Mouse (Mus musculus): Measurements from ENCODE around the gene Cabp4. TPM values are rescaled to one million over a fixed set of nuclear protein-coding genes. Genes with fewer than 3 reads are reported as not detected.

Gene Cabp4
- polyA plus RNA-seq, 1 experiment from 2014 or later, result not detected

DNA sequence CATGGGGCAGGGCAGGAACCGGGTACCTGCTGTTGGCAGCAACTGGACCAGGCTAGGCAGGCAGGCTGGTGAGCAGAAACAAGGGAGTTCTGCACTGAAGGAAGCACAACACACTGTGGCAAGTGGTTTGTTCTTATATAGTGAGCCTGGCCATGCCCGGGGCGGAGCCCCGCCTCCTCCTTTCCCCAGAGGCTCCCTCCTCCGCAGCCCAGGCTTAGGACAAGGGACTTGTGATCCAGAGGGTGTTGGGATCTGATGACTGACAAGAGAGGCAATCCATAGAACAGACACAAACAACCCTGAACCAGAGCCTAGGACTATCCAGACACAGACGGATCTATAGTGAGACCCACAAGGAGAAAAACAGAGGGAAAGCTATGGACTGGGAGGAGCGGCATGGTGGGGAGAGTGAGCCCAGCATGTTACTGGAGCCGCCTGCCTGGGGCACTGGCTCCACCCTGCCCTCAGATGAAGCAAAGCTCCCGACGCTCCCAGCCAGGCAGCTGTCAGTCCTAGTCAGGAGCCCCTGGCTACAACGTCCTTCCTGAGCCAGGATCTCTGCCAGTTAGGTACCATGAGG lies 31.6 kb upstream of the Cabp4 start, which contains the start of gene Carns1:
TSS of gene Carns1 (minus strand) at position 112 of the 580 bp plus-strand sequence.
- no peak for DNase-seq (ENCODE audit: low spot score)
- H3K27me3 ChIP-seq (ENCODE audit: insufficient read depth, poor library complexity, severe bottlenecking), result peaks cover 6% of the 10 kb centered on the region; the same call in 1 of the 2 replicates
- H3K4me3 ChIP-seq, result peak within 1 kb of the TSS; percentile 46
- peaks cover 32% of the 10 kb centered on the region for H3K4me1 ChIP-seq
- no peaks in the 10 kb centered on the region for H3K36me3 ChIP-seq
- WGBS, result 3% methylated on average over 11 of the region's 11 CpGs
- peak within 1 kb of the TSS; percentile 80 for H3K27ac ChIP-seq
- no peaks in the 10 kb centered on the region for H3K9me3 ChIP-seq

DNA sequence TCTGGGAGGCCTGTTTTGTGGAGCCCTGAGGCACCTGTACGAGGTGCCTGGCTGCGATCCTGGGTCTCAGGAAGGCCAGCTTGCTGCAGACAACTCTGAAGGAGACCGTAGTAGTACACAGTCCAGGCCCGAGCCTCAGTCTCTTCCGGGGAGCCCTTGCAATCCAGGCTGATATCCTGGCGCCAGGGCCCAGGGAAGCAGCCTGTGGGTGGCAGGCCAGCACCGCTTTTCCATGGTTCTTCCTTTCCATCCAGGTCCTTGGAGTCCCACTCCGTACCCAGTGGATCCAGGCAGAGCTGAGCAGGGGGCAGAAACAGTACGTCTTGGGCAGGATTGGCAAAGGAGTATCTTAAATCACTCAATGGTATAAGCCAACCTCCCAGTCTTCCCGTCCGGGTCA lies 29.1 kb upstream of the Cabp4 start:
- Histone ChIP-seq H3K36me3 (no peaks in the 10 kb centered on the region), H3K27ac (no peak overlapping the region), H3K27me3 (ENCODE audit: insufficient read depth, poor library complexity, severe bottlenecking) (peaks cover 8% of the 10 kb centered on the region; the same call in 1 of the 2 replicates), H3K9me3 (no peaks in the 10 kb centered on the region), H3K4me3 (no peak overlapping the region), H3K4me1 (peaks cover 38% of the 10 kb centered on the region)
- 56% methylated on average over 11 of the region's 11 CpGs for WGBS
- no peak for DNase-seq (ENCODE audit: low spot score)

DNA sequence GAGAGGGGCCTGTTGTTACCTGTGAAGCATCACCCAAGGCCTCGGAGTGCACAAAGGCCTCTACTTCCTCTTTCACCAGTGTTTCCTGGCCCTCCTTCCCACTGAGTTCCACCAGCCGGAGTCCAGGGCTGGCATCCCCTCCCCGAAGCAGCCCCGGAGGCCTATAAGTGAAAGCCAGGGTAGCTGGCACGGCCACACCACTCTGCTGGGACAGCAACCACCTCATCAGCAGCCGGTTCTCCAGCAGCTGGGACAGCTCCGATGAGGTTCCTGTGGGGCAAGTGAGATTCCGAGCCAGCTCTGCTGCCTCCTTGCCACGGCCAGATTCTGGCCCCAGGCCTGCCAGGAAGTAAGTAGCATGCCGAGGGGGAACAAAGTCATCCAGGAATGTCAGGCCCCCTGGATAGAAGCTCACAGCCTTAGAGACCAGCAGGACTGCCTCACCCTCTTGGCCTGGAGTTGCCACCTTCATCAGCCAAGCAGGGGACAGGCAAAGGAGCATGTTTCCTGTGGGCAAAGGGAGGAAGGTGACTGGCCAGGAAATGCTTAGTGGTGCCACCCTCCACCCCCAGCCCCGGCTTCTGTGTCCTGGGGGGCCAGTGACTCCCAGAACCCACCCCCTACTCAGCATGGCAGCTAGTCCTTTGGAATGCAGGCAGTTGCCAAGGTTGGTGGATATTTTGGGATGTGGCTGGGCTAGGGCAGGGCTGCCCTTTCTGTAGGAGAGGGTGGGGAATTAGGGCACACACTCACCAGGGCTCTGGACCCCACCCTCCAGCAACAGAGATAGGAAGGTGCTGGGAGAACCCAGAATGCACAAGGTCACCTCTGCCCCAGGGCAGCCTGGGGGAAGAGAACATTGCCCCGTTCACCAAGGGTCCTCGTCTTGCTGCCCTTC lies 27.8 kb upstream of the Cabp4 start:
- 59% methylated on average over 13 of the region's 13 CpGs for WGBS
- Histone ChIP-seq H3K4me3 (no peak overlapping the region), H3K9me3 (no peaks in the 10 kb centered on the region), H3K36me3 (no peaks in the 10 kb centered on the region), H3K4me1 (peaks cover 44% of the 10 kb centered on the region), H3K27me3 (ENCODE audit: insufficient read depth, poor library complexity, severe bottlenecking) (peaks cover 4% of the 10 kb centered on the region; the same call in 1 of the 2 replicates), H3K27ac (peak overlapping the region; percentile 65)
- no peak for DNase-seq (ENCODE audit: low spot score)

DNA sequence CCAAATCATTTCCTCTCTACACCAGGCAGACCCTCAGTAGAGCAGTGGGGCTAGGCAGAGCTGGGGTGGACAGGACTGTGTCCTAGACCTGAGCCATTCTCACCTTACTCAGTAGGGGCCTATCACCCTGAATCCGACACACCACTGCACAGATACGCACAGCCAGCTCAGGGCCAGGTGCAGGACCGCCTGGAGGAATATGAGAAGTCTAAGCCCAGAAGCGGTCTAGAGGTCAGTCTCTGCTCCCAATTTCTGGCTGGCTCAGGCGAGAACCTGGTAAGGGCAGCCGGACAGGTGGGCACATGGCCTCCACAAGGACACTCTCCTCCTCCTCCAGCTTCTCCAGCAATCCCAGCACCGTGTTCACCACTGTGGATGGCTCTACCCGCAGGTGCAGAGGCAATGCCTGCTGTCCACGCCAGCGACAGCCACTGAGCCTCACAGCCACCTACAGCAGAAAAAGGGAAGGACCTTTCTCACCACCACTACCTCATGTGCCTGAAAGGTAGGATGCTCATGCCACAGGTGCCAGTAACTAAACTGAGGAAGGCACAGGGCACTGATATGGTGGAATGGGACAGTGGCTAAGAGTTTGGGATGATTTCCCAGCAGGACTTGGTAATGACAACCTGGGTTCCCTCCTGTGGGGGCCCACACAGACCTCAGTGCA lies 27.0 kb upstream of the Cabp4 start:
- 89% methylated on average over 10 of the region's 10 CpGs for WGBS
- no peaks in the 10 kb centered on the region for H3K9me3 ChIP-seq
- peak overlapping the region; percentile 91 for H3K27ac ChIP-seq
- no peak overlapping the region for H3K4me3 ChIP-seq
- no peak for DNase-seq (ENCODE audit: low spot score)
- H3K36me3 ChIP-seq, result no peaks in the 10 kb centered on the region
- peaks cover 42% of the 10 kb centered on the region for H3K4me1 ChIP-seq
- 0 out of 2 replicates have a peak, but pooled peaks cover 3% of the 10 kb centered on the region for H3K27me3 ChIP-seq (ENCODE audit: insufficient read depth, poor library complexity, severe bottlenecking)

DNA sequence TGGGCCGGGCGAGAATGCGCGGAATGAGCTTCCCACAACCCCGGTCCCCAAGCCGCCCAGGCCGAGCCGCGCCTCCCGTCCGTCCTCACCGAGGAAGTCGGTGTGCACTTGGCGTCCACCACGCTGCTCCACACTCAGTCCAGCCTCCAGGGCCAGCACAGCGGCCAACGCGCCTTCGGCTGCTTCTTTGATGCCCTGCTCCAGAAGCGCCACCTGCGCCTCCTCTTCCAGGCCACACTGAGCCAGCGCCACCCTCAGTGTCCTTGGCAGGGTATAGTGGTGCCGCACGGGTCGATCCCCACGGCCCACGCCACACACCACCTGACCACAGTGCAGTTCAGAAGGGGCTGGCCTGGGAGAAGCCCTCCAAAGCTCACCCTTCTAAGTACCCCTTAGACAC lies 26.0 kb upstream of the Cabp4 start:
- H3K9me3 ChIP-seq, result no peaks in the 10 kb centered on the region
- H3K36me3 ChIP-seq, result no peaks in the 10 kb centered on the region
- DNase-seq (ENCODE audit: low spot score), result no peak
- H3K4me1 ChIP-seq, result peaks cover 32% of the 10 kb centered on the region
- peak overlapping the region; percentile 56 for H3K4me3 ChIP-seq
- 7% methylated on average over 27 of the region's 27 CpGs for WGBS
- H3K27ac ChIP-seq, result peak overlapping the region; percentile 91
- 0 out of 2 replicates have a peak, but pooled peaks cover 3% of the 10 kb centered on the region for H3K27me3 ChIP-seq (ENCODE audit: insufficient read depth, poor library complexity, severe bottlenecking)

DNA sequence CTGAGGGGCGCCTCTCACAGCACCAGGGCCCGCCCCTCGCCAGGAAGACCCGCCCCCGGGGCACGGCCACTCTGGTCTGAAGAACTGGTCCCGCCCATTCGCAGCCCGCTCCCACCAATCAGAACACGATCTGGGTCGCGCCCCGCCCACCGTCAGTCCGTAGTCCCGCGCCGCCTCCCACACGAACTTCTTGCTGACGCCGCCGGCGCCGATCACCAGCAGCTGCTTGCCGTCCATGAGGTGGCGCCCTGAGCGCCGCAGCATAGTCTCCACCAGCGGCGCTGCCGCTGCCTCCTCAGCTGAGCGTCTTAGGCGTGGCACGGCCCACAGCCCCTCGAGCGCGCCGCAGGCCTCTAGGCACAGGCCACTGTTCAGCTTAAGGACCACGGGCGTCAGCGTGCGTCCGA lies 25.5 kb upstream of the Cabp4 start:
- Histone ChIP-seq H3K4me3 (peak overlapping the region; percentile 56), H3K4me1 (peaks cover 31% of the 10 kb centered on the region), H3K36me3 (no peaks in the 10 kb centered on the region), H3K27ac (peak overlapping the region; percentile 91), H3K9me3 (no peaks in the 10 kb centered on the region), H3K27me3 (ENCODE audit: insufficient read depth, poor library complexity, severe bottlenecking) (0 out of 2 replicates have a peak, but pooled peaks cover 3% of the 10 kb centered on the region)
- WGBS, result under 1% methylated on average over 43 of the region's 43 CpGs
- DNase-seq (ENCODE audit: low spot score), result peak; percentile 100

DNA sequence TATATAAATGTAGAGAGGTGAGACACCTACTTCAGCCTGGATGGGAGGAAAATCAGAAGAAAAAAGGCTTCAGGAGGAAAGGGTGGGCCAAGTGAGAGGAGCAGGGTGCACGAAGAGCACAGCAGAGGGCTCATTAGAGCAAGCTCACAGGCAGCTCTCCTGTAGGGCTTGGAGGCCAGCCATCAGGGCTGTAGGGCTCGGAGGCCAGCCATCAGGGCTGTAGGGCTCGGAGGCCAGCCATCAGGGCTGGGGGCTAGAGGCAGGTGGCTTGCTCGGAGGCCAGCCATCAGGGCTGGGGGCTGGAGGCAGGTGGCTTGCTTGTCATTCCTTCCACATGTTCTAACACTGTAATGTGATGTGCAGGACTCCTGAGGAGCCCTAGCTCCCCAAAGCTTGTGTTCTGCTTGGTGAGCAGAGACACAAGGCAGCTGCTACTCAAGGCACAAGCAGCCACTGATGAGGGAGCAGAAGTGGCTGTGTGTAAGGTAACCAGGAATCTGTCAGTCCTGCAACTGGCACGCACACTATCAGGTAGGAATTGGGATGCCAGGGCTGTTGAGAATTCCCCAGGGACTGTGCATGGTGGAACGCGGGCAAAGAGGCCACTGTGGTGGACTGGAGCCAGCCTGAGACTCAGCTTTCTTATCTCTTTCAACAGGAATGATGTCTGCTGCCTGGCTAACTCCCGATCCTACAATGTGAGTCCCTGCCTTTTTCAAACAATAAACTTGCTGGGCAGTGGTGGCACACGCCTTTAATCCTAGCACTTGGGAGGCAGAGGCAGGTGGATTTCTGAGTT lies 23.0 kb upstream of the Cabp4 start:
- H3K9me3 ChIP-seq, result no peaks in the 10 kb centered on the region
- 0 out of 2 replicates have a peak, but pooled peaks cover 3% of the 10 kb centered on the region for H3K27me3 ChIP-seq (ENCODE audit: insufficient read depth, poor library complexity, severe bottlenecking)
- peaks cover 34% of the 10 kb centered on the region for H3K4me1 ChIP-seq
- WGBS, result 55% methylated on average over 9 of the region's 9 CpGs
- no peak for DNase-seq (ENCODE audit: low spot score)
- H3K36me3 ChIP-seq, result peaks cover under 1% of the 10 kb centered on the region; the same call in 1 of the 2 replicates
- no peak overlapping the region for H3K4me3 ChIP-seq
- H3K27ac ChIP-seq, result 0 out of 2 replicates have a peak overlapping the region, but pooled peaks have one; percentile 8

DNA sequence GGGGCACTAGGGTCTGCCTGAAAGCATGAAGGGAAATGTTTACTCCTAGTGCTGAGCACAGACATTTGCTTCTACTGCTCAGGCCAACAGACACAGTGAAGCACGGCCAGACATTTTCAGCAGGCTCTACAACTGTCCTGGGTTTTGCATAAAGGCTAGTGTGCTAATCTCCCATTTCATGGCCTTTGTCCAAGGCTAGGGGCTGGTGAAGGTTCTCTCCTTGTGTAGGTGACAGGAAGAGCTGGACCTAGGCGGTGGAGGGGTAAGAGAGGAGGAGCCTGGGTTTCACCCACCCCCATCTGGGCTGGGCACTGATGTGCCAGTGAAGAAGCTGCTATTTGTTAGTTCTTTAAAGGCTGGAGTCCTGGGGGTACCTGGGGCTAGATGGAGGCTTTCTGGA lies 20.9 kb upstream of the Cabp4 start:
- Histone ChIP-seq H3K27me3 (ENCODE audit: insufficient read depth, poor library complexity, severe bottlenecking) (no peaks in the 10 kb centered on the region), H3K9me3 (no peaks in the 10 kb centered on the region), H3K4me3 (no peak overlapping the region), H3K4me1 (peaks cover 20% of the 10 kb centered on the region), H3K36me3 (peaks cover 18% of the 10 kb centered on the region), H3K27ac (no peak overlapping the region)
- no peak for DNase-seq (ENCODE audit: low spot score)
- 84% methylated on average over 2 of the region's 2 CpGs for WGBS

DNA sequence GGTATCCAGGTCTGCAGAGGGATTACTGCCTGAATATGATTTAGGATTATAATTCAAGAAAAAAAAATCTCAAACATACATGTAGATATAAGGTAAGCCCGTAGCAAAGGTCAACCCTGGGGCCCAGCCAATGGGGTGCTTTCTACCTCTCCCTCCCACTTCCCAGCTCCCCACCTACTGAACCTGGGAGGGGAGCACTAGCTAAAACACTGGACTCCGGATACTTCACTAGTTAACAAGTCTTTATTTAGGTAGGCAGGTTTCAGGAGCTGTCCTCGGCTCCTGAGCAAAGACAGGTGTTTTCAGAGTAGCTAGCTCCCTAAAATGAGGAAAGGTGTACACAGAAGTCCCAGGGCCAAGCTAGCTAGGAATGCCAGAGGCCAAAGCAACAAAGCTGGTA lies 20.3 kb upstream of the Cabp4 start:
- no peak for DNase-seq (ENCODE audit: low spot score)
- Histone ChIP-seq H3K4me3 (no peak overlapping the region), H3K27ac (no peak overlapping the region), H3K36me3 (peaks cover 24% of the 10 kb centered on the region), H3K27me3 (ENCODE audit: insufficient read depth, poor library complexity, severe bottlenecking) (no peaks in the 10 kb centered on the region), H3K4me1 (peaks cover 20% of the 10 kb centered on the region), H3K9me3 (no peaks in the 10 kb centered on the region)
- WGBS, result 81% methylated on average over 3 of the region's 3 CpGs

DNA sequence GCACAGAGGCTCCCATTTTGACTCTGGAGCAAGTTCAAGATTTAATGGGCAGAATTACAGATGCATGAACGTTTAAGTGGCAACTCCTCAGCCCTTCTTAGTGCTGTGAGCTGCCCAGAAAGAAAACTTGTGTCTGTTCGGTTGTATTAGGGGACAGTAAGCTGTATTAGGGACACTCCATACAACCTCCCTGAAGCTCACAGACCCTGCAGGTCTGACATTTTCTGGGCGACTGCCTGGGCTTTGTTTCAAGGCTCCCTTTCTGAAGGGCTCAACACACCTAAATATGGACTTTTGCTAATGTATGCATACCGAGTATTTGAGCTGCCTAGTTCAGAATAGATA lies 19.7 kb upstream of the Cabp4 start:
- Histone ChIP-seq H3K4me1 (peaks cover 20% of the 10 kb centered on the region), H3K9me3 (no peaks in the 10 kb centered on the region), H3K27me3 (ENCODE audit: insufficient read depth, poor library complexity, severe bottlenecking) (no peaks in the 10 kb centered on the region), H3K4me3 (peak overlapping the region; percentile 68), H3K36me3 (peaks cover 30% of the 10 kb centered on the region), H3K27ac (peak overlapping the region; percentile 85)
- WGBS, result 37% methylated on average over 4 of the region's 4 CpGs
- no peak for DNase-seq (ENCODE audit: low spot score)

DNA sequence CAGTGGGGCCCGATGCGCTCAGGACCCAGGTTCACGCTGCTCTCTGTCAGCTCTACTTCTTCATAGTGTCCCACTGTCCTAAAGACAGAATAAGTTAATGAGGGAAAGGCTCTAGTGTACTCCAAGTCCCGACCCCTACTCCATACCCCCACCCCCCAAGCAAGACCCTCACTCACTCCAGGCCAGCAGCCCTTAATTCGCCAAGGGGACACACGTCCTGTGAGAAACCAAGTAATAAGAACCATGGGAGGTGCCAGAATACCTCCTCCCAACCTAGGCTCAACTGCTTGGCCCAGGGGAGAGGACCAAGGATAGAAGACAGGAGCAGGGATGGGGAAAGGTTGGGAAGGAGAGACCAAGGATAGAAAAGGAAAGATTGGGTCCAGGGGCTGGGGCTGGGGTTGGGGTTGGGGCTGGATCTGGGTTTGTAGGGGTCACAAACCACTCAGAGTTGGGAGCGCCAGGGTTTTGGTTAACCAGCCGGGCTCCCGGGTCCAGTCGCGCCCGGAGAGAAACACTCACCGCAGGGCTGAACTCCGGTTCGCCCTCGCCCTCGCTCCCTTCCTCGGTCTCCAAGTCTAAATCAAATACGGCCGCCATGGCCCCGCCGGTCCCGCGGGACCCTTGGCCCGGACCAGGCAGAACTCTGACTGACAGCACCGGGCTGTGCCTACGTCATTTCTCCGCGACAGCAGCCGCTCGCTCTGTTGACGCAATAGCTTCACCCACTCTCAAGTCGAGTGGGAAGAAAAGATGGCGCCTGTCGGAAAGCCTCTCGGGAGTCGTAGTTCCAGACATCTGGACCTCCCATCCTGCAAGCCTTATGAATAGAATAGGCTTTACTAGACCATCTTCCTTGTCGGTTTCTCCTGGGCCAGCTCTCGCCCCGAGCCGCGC lies 19.1 kb upstream of the Cabp4 start, which contains the start of gene Rps6kb2:
TSS of gene Rps6kb2 (minus strand) at position 709 of the 897 bp plus-strand sequence.
- DNase-seq (ENCODE audit: low spot score), result peak; percentile 97
- peak within 1 kb of the TSS; percentile 68 for H3K4me3 ChIP-seq
- H3K27me3 ChIP-seq (ENCODE audit: insufficient read depth, poor library complexity, severe bottlenecking), result no peaks in the 10 kb centered on the region
- H3K36me3 ChIP-seq, result peaks cover 36% of the 10 kb centered on the region
- peaks cover 20% of the 10 kb centered on the region for H3K4me1 ChIP-seq
- no peaks in the 10 kb centered on the region for H3K9me3 ChIP-seq
- peak within 1 kb of the TSS; percentile 85 for H3K27ac ChIP-seq
- WGBS, result 6% methylated on average over 42 of the region's 42 CpGs

Measured in heart, embryonic 10.5 days (tissue).